ENCODE assay signal across 21 mouse cellular contexts in genomic region chr16:52070128-52070527, GRCm38 (mm10). TPM values are rescaled to one million over a fixed set of nuclear protein-coding genes. Genes with fewer than 3 reads are reported as not detected.
A peak's percentile ranks its signal among the peaks of the same experiment; 100 is the strongest.
DNase-seq lines count a peak whose midpoint lies in the region; ATAC-seq and TF ChIP-seq lines count a peak whose summit lies in the region.
"Had no signal": no experiment of that assay in that cellular context is flagged by ENCODE, and none has a peak within 500 bp of the region (broad histone marks: within the 10 kb centered on the region; RNA-seq: fewer than 3 reads in every experiment).

No protein-coding gene starts in this region.

- H3K27me3 ChIP-seq in heart, embryonic 11.5 days (ENCODE audit: control insufficient read depth, insufficient read depth, low read length) = 0 out of 2 replicates have a peak, but pooled peaks cover 3% of the 10 kb centered on the region
- no peaks in the 10 kb centered on the region for H3K27me3 ChIP-seq in heart, embryonic 15.5 days
- no peaks in the 10 kb centered on the region; the same call in 1 of the 2 replicates for H3K27me3 ChIP-seq in heart, embryonic 16.5 days (ENCODE audit: control insufficient read depth, insufficient read depth, low read length)
- H3K27me3 ChIP-seq: embryonic facial prominence, embryonic 12.5 days; forebrain, embryonic 15.5 days; hindbrain, embryonic 15.5 days; Patski had no signal

- ATAC-seq in heart, embryonic 11.5 days (replicated peaks; ENCODE audit: insufficient number of reproducible peaks, low FRiP score, low TSS enrichment) = no peak
- ATAC-seq in heart, embryonic 15.5 days (replicated peaks; ENCODE audit: insufficient number of reproducible peaks, insufficient read depth, low FRiP score, low read depth) = no peak
- no peak for ATAC-seq in heart, embryonic 16.5 days (replicated peaks; ENCODE audit: extremely low read depth, insufficient read depth, low FRiP score)
- ATAC-seq: activated CD4-positive, CD25-positive, alpha-beta regulatory T cell, adult 4 months; forebrain, embryonic 15.5 days; intestine, embryonic 16.5 days; Patski had no signal

- peak overlapping the region; percentile 61 for H3K27ac ChIP-seq in gastrocnemius, adult 2 months
- H3K27ac ChIP-seq in heart, embryonic 11.5 days (ENCODE audit: low read depth, low read length) = peak overlapping the region; percentile 89; the same call in 1 of the 2 replicates
- peak overlapping the region; percentile 58 for H3K27ac ChIP-seq in heart, embryonic 15.5 days
- peak overlapping the region; percentile 58 for H3K27ac ChIP-seq in heart, embryonic 16.5 days (ENCODE audit: low read length)
- H3K27ac ChIP-seq: forebrain, embryonic 15.5 days; hindbrain, embryonic 15.5 days had no signal

- no peaks in the 10 kb centered on the region for H3K9me3 ChIP-seq in heart, embryonic 11.5 days (replicated peaks; ENCODE audit: control insufficient read depth, low read length)
- no peaks in the 10 kb centered on the region for H3K9me3 ChIP-seq in heart, embryonic 15.5 days (replicated peaks)
- H3K9me3 ChIP-seq in heart, embryonic 16.5 days (replicated peaks; ENCODE audit: control insufficient read depth, low read length) = no peaks in the 10 kb centered on the region
- H3K9me3 ChIP-seq: embryonic facial prominence, embryonic 12.5 days; forebrain, embryonic 15.5 days; hindbrain, embryonic 15.5 days had no signal

- intact Hi-C loops in gastrocnemius, adult 2 months (cut with DNase I) = no loop called here

- 88% methylated on average over 5 of the region's 5 CpGs for WGBS in heart, embryonic 11.5 days (ENCODE audit: insufficient replicate concordance)
- 73% methylated on average over 5 of the region's 5 CpGs for WGBS in heart, embryonic 15.5 days
- 73% methylated on average over 5 of the region's 5 CpGs for WGBS in heart, embryonic 16.5 days

- H3K9ac ChIP-seq in heart, embryonic 11.5 days (ENCODE audit: low read depth, low read length) = no peak overlapping the region
- no peak overlapping the region for H3K9ac ChIP-seq in heart, embryonic 15.5 days
- no peak overlapping the region for H3K9ac ChIP-seq in heart, embryonic 16.5 days (ENCODE audit: low read length)
- H3K9ac ChIP-seq: embryonic facial prominence, embryonic 12.5 days; forebrain, embryonic 15.5 days; hindbrain, embryonic 15.5 days had no signal

- peaks cover 20% of the 10 kb centered on the region for H3K4me1 ChIP-seq in heart, embryonic 11.5 days (ENCODE audit: control insufficient read depth, insufficient read depth, low read length)
- H3K4me1 ChIP-seq in heart, embryonic 15.5 days (replicated peaks) = peaks cover 53% of the 10 kb centered on the region
- peaks cover 44% of the 10 kb centered on the region for H3K4me1 ChIP-seq in heart, embryonic 16.5 days (ENCODE audit: control insufficient read depth, insufficient read depth, low read length)
- H3K4me1 ChIP-seq: hindbrain, embryonic 15.5 days had no signal

- H3K36me3 ChIP-seq in heart, embryonic 11.5 days (ENCODE audit: control insufficient read depth, insufficient read depth, low read length) = no peaks in the 10 kb centered on the region; the same call in 1 of the 2 replicates
- H3K36me3 ChIP-seq in heart, embryonic 15.5 days = no peaks in the 10 kb centered on the region
- H3K36me3 ChIP-seq in heart, embryonic 16.5 days (ENCODE audit: control insufficient read depth, insufficient read depth) = no peaks in the 10 kb centered on the region
- H3K36me3 ChIP-seq: embryonic facial prominence, embryonic 12.5 days; forebrain, embryonic 15.5 days; hindbrain, embryonic 15.5 days had no signal

- TF ChIP-seq CTCF in gastrocnemius, adult 2 months (IDR thresholded peaks at IDR 0.05) = no peak

- DNase-seq in gastrocnemius, adult 2 months = no peak
- no peak for DNase-seq in gastrocnemius, postnatal 25 days
- DNase-seq in heart, adult 18-20 months = no peak
- DNase-seq in heart, postnatal 4 days = no peak
- no peak for DNase-seq in layer of hippocampus, postnatal 10 days (ENCODE audit: low spot score in 2 of 2)
- DNase-seq: adrenal gland, adult 2 months; adrenal gland, postnatal 25 days; cerebellum, adult 11 months; cerebellum, adult 8-10 months; cerebellum, postnatal 25 days; gastrocnemius, postnatal 10 days; kidney, adult 2 months had no signal

- no peak overlapping the region for H3K4me2 ChIP-seq in heart, embryonic 11.5 days
- H3K4me2 ChIP-seq in heart, embryonic 15.5 days = no peak overlapping the region
- H3K4me2 ChIP-seq in heart, embryonic 16.5 days (ENCODE audit: low read depth, low read length) = no peak overlapping the region
- H3K4me2 ChIP-seq: embryonic facial prominence, embryonic 12.5 days; forebrain, embryonic 15.5 days; hindbrain, embryonic 15.5 days had no signal

- no peak overlapping the region for H3K4me3 ChIP-seq in gastrocnemius, adult 2 months
- H3K4me3 ChIP-seq in heart, embryonic 11.5 days (ENCODE audit: low read depth, low read length) = no peak overlapping the region
- no peak overlapping the region for H3K4me3 ChIP-seq in heart, embryonic 15.5 days
- H3K4me3 ChIP-seq in heart, embryonic 16.5 days (ENCODE audit: low read length) = no peak overlapping the region
- H3K4me3 ChIP-seq: embryonic facial prominence, embryonic 12.5 days; forebrain, embryonic 15.5 days; hindbrain, embryonic 15.5 days had no signal

RNA-seq across cellular contexts. Expression of gene Cblb, which starts 39.1 kb away (rescaled TPM):
- total RNA-seq in gastrocnemius, adult 2 months (2021) = 10 to 100 TPM; 15.1 to 16.2 TPM
- total RNA-seq in gastrocnemius, postnatal 25 days (2021) = 10 to 100 TPM; 11.5 to 14.8 TPM
- polyA plus RNA-seq in heart, embryonic 11.5 days (2014; fragmentation: Nextera tagmentation; extraction: Ambion mirVana) = 15.3 and 17.4 TPM in 2 replicates
- 10 to 100 TPM; 10.9 to 14.4 TPM for total RNA-seq in heart, adult 18-20 months (2021)
- polyA plus RNA-seq in heart, embryonic 15.5 days (2015; fragmentation: Nextera tagmentation; extraction: Ambion mirVana) = 7.9 and 12.5 TPM in 2 replicates
- total RNA-seq in heart, postnatal 4 days (2021) = 10 to 100 TPM; 15.4 to 17.2 TPM
- 10.5 and 12.0 TPM in 2 replicates for polyA plus RNA-seq in heart, embryonic 16.5 days (2015; fragmentation: Nextera tagmentation; extraction: Ambion mirVana)
- total RNA-seq in layer of hippocampus, postnatal 10 days (2021) = 10 to 100 TPM; 28.0 to 31.3 TPM
